Mouse (Mus musculus) frontal cortex, adult 2 months (tissue): Measurements from ENCODE around the gene Lamp1. TPM values are rescaled to one million over a fixed set of nuclear protein-coding genes. Genes with fewer than 3 reads are reported as not detected.

Experiments used
- DNase-seq, 2 experiments: peaks; one replicate each; pipeline ENCODE4 v3.0.0; 2022; ENCODE audit warnings: low spot score in 1 of 2; ENCODE audit errors: extremely low spot score in 1 of 2
- polyA plus RNA-seq: library from polyadenylated mRNA; depleted of rRNA; stranded (reverse); fragments of >200 nt; gene quantifications from 2 replicates; pipeline ENCODE4 v1.2.3, GENCODE M21; 2012; rRNA removed

The Lamp1 gene
- polyA plus RNA-seq = 391 and 397 TPM in 2 replicates

GRCm38 (mm10) chr8:13158718-13159376 lies at the start of gene Lamp1:
Gene Lamp1 (plus strand): TSS chr8:13159161.
- peak; percentile 98 to 99 for DNase-seq

GRCm38 (mm10) chr8:13109416-13109960 lies 49.5 kb upstream of the Lamp1 start:
- no peak for DNase-seq

- DNase-seq = no peak
Measured at GRCm38 (mm10) chr8:13111917-13112316, 47.0 kb upstream of the Lamp1 start.

- no peak for DNase-seq
Measured at GRCm38 (mm10) chr8:13113232-13113631, 45.7 kb upstream of the Lamp1 start.

- DNase-seq = no peak
Measured at GRCm38 (mm10) chr8:13117096-13117495, 41.9 kb upstream of the Lamp1 start.

- no peak for DNase-seq
Measured at GRCm38 (mm10) chr8:13118516-13118915, 40.4 kb upstream of the Lamp1 start.

- no peak for DNase-seq
Measured at GRCm38 (mm10) chr8:13120882-13121665, 37.9 kb upstream of the Lamp1 start.

- DNase-seq = no peak
Measured at GRCm38 (mm10) chr8:13122887-13123421, 36.0 kb upstream of the Lamp1 start.

GRCm38 (mm10) chr8:13124897-13125296 lies 34.1 kb upstream of the Lamp1 start:
- no peak for DNase-seq

GRCm38 (mm10) chr8:13132220-13132619 lies 26.7 kb upstream of the Lamp1 start:
- peak in 1 of 2 experiments; percentile 84 for DNase-seq

GRCm38 (mm10) chr8:13139641-13140182 lies 19.2 kb upstream of the Lamp1 start:
- no peak for DNase-seq

GRCm38 (mm10) chr8:13141681-13142080 lies 17.3 kb upstream of the Lamp1 start:
- DNase-seq = no peak

GRCm38 (mm10) chr8:13148476-13148875 lies 10.5 kb upstream of the Lamp1 start:
- no peak for DNase-seq

GRCm38 (mm10) chr8:13149287-13149686 lies 9.7 kb upstream of the Lamp1 start:
- DNase-seq = no peak

- no peak for DNase-seq
Measured at GRCm38 (mm10) chr8:13149866-13150265, 9.1 kb upstream of the Lamp1 start.

GRCm38 (mm10) chr8:13150929-13151328 lies 8.0 kb upstream of the Lamp1 start:
- DNase-seq = no peak

- DNase-seq = no peak
Measured at GRCm38 (mm10) chr8:13154099-13154498, 4.9 kb upstream of the Lamp1 start.

GRCm38 (mm10) chr8:13155358-13155757 lies 3.6 kb upstream of the Lamp1 start:
- no peak for DNase-seq

- DNase-seq = peak; percentile 32 to 56
Measured at GRCm38 (mm10) chr8:13156327-13157097, 2.4 kb upstream of the Lamp1 start.

GRCm38 (mm10) chr8:13159377-13159881 lies 468 bp downstream of the Lamp1 start:
- DNase-seq = no peak
